Mouse (Mus musculus) 3134 (cell line): ENCODE results near the gene Lrrc18.

Experiments used
- DNase-seq: peaks from one replicate; pipeline ENCODE4 v3.0.0-alpha.2; 2011; ENCODE audit warnings: low spot score; ENCODE audit not compliant: insufficient read length; ENCODE audit errors: extremely low read depth

Gene Lrrc18

GRCm38 (mm10) chr14:33045217-33045616 lies 54.0 kb downstream of the Lrrc18 start:
- DNase-seq = no peak

DNA sequence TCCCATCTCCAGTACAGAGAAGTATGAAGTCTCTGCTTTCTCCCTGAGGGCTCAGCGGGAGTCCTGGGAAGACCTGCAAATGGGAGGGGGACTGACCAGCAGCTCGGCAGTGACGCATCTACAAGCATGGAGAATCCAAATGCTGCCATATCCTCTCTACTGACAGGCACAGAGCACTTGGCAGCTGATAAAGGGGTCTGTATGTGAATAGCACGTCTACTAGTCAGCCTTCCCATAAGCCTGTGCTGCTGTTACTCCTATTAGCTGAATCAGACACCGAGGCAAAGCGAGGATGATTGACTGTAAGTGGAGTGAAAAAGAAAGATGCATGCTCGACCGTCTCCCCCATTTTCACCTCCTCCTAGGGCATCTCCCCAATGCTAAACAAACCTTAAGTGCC lies 62.3 kb downstream of the Lrrc18 start:
- no peak for DNase-seq

DNA sequence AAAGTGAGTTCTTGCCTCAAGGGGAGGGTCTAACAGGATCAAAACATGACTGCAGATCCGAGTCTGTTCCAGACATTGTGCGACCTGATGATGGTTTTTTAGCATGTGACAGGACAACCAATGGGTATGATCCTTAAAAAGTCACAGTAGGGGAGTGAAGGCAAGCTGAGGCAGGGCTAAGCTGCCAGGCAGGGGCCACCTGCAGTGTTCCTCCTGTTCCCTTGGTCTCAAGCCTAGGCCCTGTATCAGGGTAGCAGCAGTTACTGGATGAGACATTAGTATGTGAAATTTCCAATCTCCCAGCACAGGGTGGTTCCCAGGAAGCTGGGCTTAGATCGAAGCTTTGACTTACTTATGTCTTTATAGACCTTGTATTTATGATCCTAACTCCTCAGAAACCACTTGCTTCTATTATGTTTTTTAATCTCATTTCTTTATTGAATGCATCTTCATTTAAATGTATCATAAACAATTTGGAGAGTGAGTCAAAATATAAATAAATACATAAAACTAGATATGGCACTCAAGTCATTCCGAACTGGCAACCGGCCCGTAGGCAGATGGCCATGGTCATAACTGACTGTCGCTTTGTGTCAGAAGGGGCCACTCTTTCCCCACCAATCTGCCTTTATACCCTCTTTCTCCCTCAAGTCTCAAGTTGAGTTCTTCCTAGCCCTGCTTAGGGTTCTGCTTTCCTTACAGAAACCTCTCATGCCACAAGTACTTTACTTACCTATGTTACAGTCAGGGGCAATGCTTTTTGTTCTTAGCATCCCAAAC lies 67.9 kb downstream of the Lrrc18 start:
- no peak for DNase-seq

GRCm38 (mm10) chr14:33062996-33063395 lies 71.8 kb downstream of the Lrrc18 start:
- DNase-seq = no peak
